Mouse (Mus musculus) midbrain, embryonic 14.5 days (tissue): ENCODE data around the gene Plxnb1. TPM values are rescaled to one million over a fixed set of nuclear protein-coding genes. Genes with fewer than 3 reads are reported as not detected.

Experiments used
- ATAC-seq: fragments of 200-750 bp; cut with Nextera tagmentation; 2 replicates; pipeline ENCODE4 v1.8.0; 2017; ENCODE audit warnings: moderate number of reproducible peaks, moderate library complexity; ENCODE audit not compliant: low FRiP score, low TSS enrichment
- DNase-seq: peaks from one replicate; pipeline ENCODE4 v3.0.0-alpha.2; 2015
- H3K27ac ChIP-seq: fragments of 300-500 bp; sonication (generic); replicated peaks from 2 replicates; pipeline ENCODE4 v1.5.1; 2014; ENCODE audit warnings: mild to moderate bottlenecking, low read depth, low read length, moderate library complexity
- H3K27me3 ChIP-seq: fragments of 300-500 bp; sonication (generic); 2 replicates; pipeline ENCODE4 v1.6.1; 2014; ENCODE audit warnings: low read length, control low read depth, mixed read lengths; ENCODE audit not compliant: control insufficient read depth, insufficient read depth
- H3K36me3 ChIP-seq: fragments of 300-500 bp; sonication (generic); 2 replicates; pipeline ENCODE4 v1.6.1; 2014; ENCODE audit warnings: low read length, control low read depth; ENCODE audit not compliant: control insufficient read depth, insufficient read depth
- H3K4me1 ChIP-seq: fragments of 300-500 bp; sonication (generic); 2 replicates; pipeline ENCODE4 v1.6.1; 2014; ENCODE audit warnings: mild to moderate bottlenecking, antibody characterized with exemption, low read length, control low read depth; ENCODE audit not compliant: control insufficient read depth, insufficient read depth
- H3K4me2 ChIP-seq: fragments of 300-500 bp; sonication (generic); 2 replicates; pipeline ENCODE4 v1.6.1; 2014; ENCODE audit warnings: mild to moderate bottlenecking, low read length, moderate library complexity
- H3K4me3 ChIP-seq: fragments of 300-500 bp; sonication (generic); replicated peaks from 2 replicates; pipeline ENCODE4 v1.5.1; 2014; ENCODE audit warnings: low read depth, low read length
- H3K9ac ChIP-seq: fragments of 300-500 bp; sonication (generic); replicated peaks from 2 replicates; pipeline ENCODE4 v1.6.1; 2014; ENCODE audit warnings: mild to moderate bottlenecking, low read length, moderate library complexity
- H3K9me3 ChIP-seq: fragments of 300-500 bp; sonication (generic); 2 replicates; pipeline ENCODE4 v1.6.1; 2016; ENCODE audit warnings: low read length, control low read depth, mixed read lengths; ENCODE audit not compliant: control insufficient read depth
- WGBS: fragments of 180-500 bp; shearing (Covaris S2); extraction: QIAGEN DNeasy Blood & Tissue Kit; methylation state at CpG from one replicate; pipeline ENCODE4 v1.1.7; 2014; 5-methylcytosine and 5-hydroxymethylcytosine counted together
- polyA plus RNA-seq: library from polyadenylated mRNA; unstranded; fragments of >200 nt; fragmentation: Nextera tagmentation; extraction: Ambion mirVana; gene quantifications from 2 replicates; pipeline ENCODE4 v1.2.1, GENCODE M21; 2014

Gene Plxnb1
- polyA plus RNA-seq = 21.7 and 22.4 TPM in 2 replicates

- ATAC-seq (peak; percentile 71), DNase-seq (peak; percentile 89)
- Histone ChIP-seq H3K4me3 (peak within 1 kb of the TSS; percentile 76), H3K27me3 (no peaks in the 10 kb centered on the region), H3K36me3 (peaks cover 31% of the 10 kb centered on the region), H3K9ac (peak within 1 kb of the TSS; percentile 97), H3K27ac (peak within 1 kb of the TSS; percentile 100), H3K9me3 (no peaks in the 10 kb centered on the region), H3K4me1 (peaks cover 39% of the 10 kb centered on the region), H3K4me2 (peak within 1 kb of the TSS; percentile 97)
- WGBS = under 1% methylated on average over 96 of the region's 102 CpGs
These were observed at the start of gene Plxnb1 for GRCm38 (mm10) chr9:109095137-109095982. Plxnb1 (plus strand) TSS chr9:109095389.

GRCm38 (mm10) chr9:109046306-109046705 lies 48.9 kb upstream of the Plxnb1 start:
- Histone ChIP-seq H3K4me3 (no peak overlapping the region), H3K4me2 (no peak overlapping the region), H3K36me3 (no peaks in the 10 kb centered on the region), H3K9me3 (no peaks in the 10 kb centered on the region), H3K4me1 (no peaks in the 10 kb centered on the region), H3K27me3 (no peaks in the 10 kb centered on the region), H3K9ac (no peak overlapping the region), H3K27ac (no peak overlapping the region)
- peak; percentile 58 for DNase-seq
- 31% methylated on average over 5 of the region's 5 CpGs for WGBS
- no peak for ATAC-seq

GRCm38 (mm10) chr9:109049316-109049715 lies 45.9 kb upstream of the Plxnb1 start:
- no peak overlapping the region for H3K4me2 ChIP-seq
- 89% methylated on average over 7 of the region's 7 CpGs for WGBS
- ATAC-seq (no peak), DNase-seq (no peak)
- H3K27me3 ChIP-seq = no peaks in the 10 kb centered on the region
- H3K9me3 ChIP-seq = no peaks in the 10 kb centered on the region
- H3K27ac ChIP-seq = no peak overlapping the region
- H3K4me1 ChIP-seq = no peaks in the 10 kb centered on the region; the same call in 1 of the 2 replicates
- no peaks in the 10 kb centered on the region for H3K36me3 ChIP-seq
- H3K9ac ChIP-seq = no peak overlapping the region
- H3K4me3 ChIP-seq = no peak overlapping the region

- H3K4me1 ChIP-seq = peaks cover 2% of the 10 kb centered on the region
- H3K27ac ChIP-seq = no peak overlapping the region
- H3K36me3 ChIP-seq = no peaks in the 10 kb centered on the region
- 80% methylated on average over 9 of the region's 9 CpGs for WGBS
- H3K4me2 ChIP-seq = no peak overlapping the region
- H3K9ac ChIP-seq = no peak overlapping the region
- DNase-seq = no peak
- H3K4me3 ChIP-seq = no peak overlapping the region
- H3K27me3 ChIP-seq = no peaks in the 10 kb centered on the region
- no peaks in the 10 kb centered on the region for H3K9me3 ChIP-seq
- ATAC-seq = no peak
These were observed 45.1 kb upstream of the Plxnb1 start for GRCm38 (mm10) chr9:109049996-109050673.

GRCm38 (mm10) chr9:109050674-109050997 lies 44.6 kb upstream of the Plxnb1 start:
- Histone ChIP-seq H3K36me3 (no peaks in the 10 kb centered on the region), H3K4me2 (no peak overlapping the region), H3K27ac (no peak overlapping the region), H3K9me3 (no peaks in the 10 kb centered on the region), H3K4me3 (no peak overlapping the region), H3K27me3 (no peaks in the 10 kb centered on the region), H3K9ac (no peak overlapping the region), H3K4me1 (peaks cover 7% of the 10 kb centered on the region)
- ATAC-seq = no peak
- DNase-seq = no peak
- 77% methylated on average over 3 of the region's 3 CpGs for WGBS

- no peak overlapping the region for H3K9ac ChIP-seq
- H3K27ac ChIP-seq = no peak overlapping the region
- no peak for ATAC-seq
- H3K9me3 ChIP-seq = no peaks in the 10 kb centered on the region
- H3K36me3 ChIP-seq = no peaks in the 10 kb centered on the region
- 90% methylated on average over 13 of the region's 13 CpGs for WGBS
- peaks cover 7% of the 10 kb centered on the region for H3K4me1 ChIP-seq
- H3K4me2 ChIP-seq = no peak overlapping the region
- H3K27me3 ChIP-seq = no peaks in the 10 kb centered on the region
- DNase-seq = no peak
- no peak overlapping the region for H3K4me3 ChIP-seq
These were observed 44.1 kb upstream of the Plxnb1 start for GRCm38 (mm10) chr9:109051011-109051501.

- Histone ChIP-seq H3K36me3 (peaks cover 7% of the 10 kb centered on the region), H3K27me3 (no peaks in the 10 kb centered on the region), H3K4me3 (no peak overlapping the region), H3K4me2 (no peak overlapping the region), H3K9ac (no peak overlapping the region), H3K4me1 (peaks cover 7% of the 10 kb centered on the region), H3K27ac (no peak overlapping the region), H3K9me3 (no peaks in the 10 kb centered on the region)
- ATAC-seq (no peak), DNase-seq (no peak)
- 88% methylated on average over 10 of the region's 10 CpGs for WGBS
These were observed 43.3 kb upstream of the Plxnb1 start for GRCm38 (mm10) chr9:109051651-109052489.

GRCm38 (mm10) chr9:109052490-109053260 lies 42.5 kb upstream of the Plxnb1 start:
- no peak for DNase-seq
- no peaks in the 10 kb centered on the region for H3K9me3 ChIP-seq
- H3K27ac ChIP-seq = no peak overlapping the region
- H3K27me3 ChIP-seq = no peaks in the 10 kb centered on the region
- H3K9ac ChIP-seq = no peak overlapping the region
- H3K4me2 ChIP-seq = no peak overlapping the region
- peaks cover 15% of the 10 kb centered on the region for H3K36me3 ChIP-seq
- H3K4me1 ChIP-seq = peaks cover 7% of the 10 kb centered on the region
- WGBS = 87% methylated on average over 9 of the region's 9 CpGs
- ATAC-seq = no peak
- no peak overlapping the region for H3K4me3 ChIP-seq
